Mouse (Mus musculus): ENCODE results near the gene Ccdc146. TPM values are rescaled to one million over a fixed set of nuclear protein-coding genes. Genes with fewer than 3 reads are reported as not detected.
"Not testable (repeated sequence)": the region's sequence is repeated elsewhere in the genome, so short reads cannot be mapped to it uniquely, and the experiment has no call there.

Gene Ccdc146
- polyA plus RNA-seq, 1 experiment, result not detected

DNA sequence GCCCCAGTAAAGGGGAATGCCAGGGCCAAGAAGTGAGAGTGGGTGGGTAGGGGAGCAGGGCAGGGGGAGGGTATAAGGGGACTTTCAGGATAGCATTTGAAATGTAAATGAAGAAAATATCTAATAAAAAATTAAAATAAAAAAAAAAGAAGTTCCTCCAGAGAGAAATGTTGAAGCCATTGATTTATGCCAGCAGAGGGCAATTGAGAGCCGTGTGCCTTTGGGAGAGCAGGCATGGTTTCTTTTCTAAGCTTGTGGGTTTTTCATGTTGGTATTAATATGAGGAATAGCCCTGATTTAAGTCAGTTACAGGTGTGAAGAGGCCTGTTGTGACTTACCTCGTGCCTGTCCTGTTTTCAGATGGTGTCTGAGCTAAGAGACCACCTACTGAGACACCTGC lies 146.8 kb downstream of the Ccdc146 start:
- DNase-seq (ENCODE audit: low read depth, low spot score), result not testable (repeated sequence)
- WGBS, result 46% methylated on average over 2 of the region's 2 CpGs

DNA sequence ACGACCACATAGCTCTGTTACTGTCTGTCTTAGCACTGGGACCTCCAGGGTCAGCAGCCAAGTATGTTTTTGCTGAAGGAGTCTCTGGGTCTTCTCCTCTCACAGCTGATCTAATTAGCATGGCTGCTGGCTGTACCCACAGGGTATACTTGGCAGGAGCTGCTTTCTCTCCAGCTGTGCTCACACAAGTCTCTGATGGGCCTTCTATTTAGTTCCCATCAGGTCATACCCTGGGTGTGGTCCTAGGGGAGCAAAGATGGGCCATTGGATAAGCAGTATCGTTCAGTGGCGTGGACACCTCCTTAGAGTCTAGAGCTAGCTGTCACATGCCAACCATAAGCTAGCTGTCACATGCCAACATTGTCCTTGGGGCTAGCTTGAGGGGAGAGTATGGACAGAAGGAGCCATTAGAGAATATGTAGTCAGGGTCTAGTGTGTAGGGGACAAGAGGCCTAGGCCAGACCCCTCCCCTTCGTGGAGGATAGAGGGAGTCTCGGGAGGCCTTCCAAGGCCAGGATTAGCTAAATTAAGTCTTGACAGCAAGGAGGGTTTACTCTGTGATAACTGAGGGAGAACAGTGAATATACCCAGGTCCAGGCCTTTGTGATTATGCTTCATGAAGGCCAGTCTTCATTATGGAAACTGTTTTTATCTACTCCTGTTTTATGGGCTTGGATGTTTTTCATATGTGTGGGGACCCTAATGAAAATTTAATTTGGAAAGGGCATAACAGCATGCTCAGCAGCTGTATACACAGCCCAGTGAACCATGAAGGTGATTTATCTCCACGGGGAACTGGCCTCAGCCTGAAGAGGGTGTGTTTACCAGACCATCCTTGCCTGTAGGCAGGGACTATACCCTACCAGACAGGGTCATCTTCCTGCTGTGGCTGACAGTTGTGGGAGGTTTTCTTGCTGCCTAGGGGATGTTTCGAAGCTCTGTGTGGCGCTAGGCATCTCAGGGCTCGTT lies 152.8 kb downstream of the Ccdc146 start:
- 61% methylated on average over 9 of the region's 9 CpGs for WGBS
- no peak for DNase-seq (ENCODE audit: low read depth, low spot score)

- WGBS, result 61% methylated on average over 4 of the region's 4 CpGs
- no peak for DNase-seq (ENCODE audit: low read depth, low spot score)
These were observed 153.7 kb downstream of the Ccdc146 start for GRCm38 (mm10) chr5:21270756-21271155.

DNA sequence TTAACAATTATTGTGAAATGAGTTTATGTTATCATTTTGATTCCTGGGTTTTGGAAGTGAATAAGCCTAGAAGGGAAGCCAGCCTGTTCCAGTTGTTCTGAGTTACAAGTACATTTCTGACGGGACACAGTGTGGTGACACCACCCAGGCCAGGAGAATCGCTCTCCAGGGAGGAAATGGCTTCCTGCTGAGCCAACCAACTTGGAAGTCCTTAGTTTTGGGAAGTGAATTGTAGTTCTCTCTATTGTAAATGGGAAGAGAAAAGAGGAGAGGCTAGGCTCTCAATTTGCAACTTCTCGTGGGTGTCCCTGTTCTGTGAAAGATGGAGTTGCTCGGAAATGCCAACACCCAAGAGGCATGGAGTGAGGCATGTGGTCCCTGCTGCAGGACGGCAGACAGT lies 155.0 kb downstream of the Ccdc146 start:
- DNase-seq (ENCODE audit: low read depth, low spot score), result no peak
- whole genome bisulfite sequencing, result 73% methylated on average over 5 of the region's 5 CpGs

DNA sequence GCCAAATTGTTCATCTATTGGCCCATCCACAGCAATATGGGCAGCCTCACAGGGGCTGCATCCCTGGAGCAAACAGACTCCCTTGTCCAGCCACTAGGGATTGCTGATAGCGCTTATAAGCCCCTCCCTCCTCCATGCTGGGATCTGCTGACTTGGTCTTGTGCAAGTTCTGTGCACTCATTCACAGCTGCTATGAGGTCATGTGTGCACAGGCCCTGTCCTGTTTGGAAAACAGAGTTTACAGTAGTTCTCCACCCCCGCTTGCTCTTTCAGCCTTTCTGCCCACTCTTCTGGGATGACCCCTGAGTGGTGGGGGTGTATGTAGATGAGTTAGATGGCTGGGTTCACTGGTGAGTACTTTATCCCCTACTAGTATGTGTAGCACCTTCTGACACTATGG lies 157.4 kb downstream of the Ccdc146 start:
- WGBS, result 68% methylated on average over 2 of the region's 2 CpGs

DNA sequence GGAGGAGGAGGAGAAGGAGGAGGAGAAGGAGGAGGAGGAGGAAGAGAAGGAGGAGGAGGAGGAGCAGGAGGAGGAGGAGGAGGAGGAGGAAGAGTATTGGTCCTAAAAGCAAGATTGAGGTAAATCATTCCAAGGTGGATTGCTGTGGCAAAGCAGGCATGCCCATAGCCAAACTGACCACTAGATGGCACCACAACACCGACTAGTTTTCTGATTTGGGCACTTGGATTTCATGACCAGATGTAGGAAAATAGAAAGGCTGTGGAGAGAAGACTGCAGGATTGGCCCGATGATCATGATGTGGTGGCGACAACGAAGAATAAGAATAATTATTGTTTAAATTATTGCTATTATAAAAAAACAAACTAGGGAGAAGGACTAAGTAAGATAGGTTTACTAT lies 159.4 kb downstream of the Ccdc146 start:
- peak; percentile 51 for DNase-seq (ENCODE audit: low read depth, low spot score)
- WGBS, result 7% methylated on average over 4 of the region's 4 CpGs

More for the DNA sequence above, 157.4 kb downstream of the Ccdc146 start:
- no peak for DNase-seq (ENCODE audit: low read depth, low spot score)

DNA sequence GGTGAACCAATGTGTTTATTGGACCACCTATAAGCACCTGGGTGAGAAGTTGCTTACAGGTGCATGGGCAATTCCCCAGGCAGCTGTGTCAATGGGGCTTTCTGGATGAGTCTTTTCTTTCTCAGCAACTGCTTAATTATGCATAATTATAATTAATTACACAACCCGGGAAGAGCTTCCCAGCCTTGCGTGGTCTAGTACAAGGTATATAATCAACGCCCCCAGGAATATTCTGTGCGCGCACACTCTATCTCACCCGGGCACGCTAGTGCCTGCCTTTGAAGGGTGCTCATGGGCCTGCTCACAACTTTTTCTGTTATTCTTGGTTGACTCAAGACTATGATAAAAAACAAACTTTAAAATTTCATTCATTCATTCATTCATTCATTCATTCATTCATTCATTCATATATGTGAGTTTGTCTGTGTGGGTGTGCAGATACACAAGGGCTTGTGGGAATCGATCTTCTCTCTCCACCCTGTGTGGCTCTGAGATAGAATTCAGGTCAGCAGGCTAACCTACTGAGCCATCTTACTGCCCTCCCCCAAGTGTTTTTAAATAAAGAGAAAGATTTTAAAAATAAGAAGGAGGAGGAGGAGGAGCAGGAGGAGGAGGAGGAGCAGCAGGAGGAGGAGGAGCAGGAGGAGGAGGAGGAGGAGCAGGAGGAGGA lies 160.0 kb downstream of the Ccdc146 start:
- 93% methylated on average over 8 of the region's 8 CpGs for WGBS
- no peak for DNase-seq (ENCODE audit: low read depth, low spot score)

DNA sequence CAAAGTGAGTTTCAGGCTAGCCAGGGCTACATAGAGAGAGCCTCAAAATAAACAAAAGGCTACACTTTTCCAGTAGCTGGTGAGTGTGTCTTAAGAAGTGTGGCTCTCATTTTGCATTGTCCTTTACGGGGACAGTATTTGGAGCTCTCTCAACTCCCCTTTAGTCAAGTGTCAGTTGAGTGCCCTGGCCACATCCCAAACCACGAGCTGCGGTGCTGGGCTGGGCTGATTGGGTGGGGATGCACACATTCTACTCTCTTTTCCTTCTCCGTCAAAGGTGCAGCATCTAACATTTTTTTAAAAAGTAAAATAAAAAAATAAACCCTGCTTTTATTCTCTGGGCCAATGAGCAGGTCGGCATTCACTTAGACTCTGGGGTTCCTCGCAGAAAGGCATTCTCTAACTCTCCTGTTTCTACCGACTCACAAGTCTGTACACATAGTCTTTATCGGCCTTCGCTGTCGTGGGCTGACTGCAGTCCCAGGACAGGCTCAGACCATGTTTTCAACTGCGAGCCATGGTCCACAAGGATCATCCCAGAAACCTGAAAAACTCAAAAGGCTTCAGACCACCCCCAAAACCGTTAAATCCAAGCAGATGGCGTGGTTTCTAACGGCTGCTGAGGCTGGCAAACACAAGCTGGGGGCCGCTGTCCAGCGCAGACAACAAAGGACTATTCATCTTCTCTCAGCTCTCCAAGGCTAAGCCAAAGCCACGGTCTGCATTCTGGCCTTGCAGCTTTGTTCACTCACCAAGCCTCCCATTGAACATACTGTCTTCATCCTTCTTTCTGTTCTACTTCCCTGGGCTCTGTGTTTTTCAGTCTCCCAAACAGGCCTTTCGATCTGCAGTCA lies 161.0 kb downstream of the Ccdc146 start:
- WGBS, result 51% methylated on average over 18 of the region's 18 CpGs
- no peak for DNase-seq (ENCODE audit: low read depth, low spot score)

DNA sequence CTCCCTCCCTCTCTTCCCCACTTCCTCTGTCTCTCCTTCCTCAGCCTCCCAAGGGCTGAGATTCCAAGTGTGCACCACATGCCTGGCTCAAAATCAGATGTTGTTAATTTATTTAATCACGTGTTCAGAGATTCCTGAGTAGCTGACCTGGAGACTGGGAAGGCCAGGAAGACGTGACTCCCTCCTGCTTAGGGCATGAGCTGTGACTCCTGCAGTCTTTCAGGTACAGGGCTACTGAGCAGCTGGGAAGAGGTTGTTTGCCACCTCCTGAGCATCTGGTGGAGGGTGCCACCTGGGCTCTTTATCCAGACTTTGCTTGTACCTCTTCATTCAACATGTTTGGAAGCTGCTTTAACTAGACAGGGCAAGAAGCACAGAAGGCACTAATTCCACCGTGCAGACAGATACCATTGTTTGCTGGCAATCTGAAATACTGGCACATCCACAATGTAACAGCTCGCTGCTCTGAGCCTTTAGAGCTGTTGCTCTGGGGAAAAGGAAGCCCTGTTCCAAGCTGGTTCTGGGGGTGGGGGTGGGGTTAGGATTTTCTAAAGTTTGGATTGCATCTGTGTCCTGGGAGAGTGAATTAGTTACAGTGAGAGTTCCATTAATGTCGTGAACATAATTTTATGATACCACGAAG lies 163.2 kb downstream of the Ccdc146 start:
- no peak for DNase-seq (ENCODE audit: low read depth, low spot score)
- 45% methylated on average over 6 of the region's 6 CpGs for WGBS

DNA sequence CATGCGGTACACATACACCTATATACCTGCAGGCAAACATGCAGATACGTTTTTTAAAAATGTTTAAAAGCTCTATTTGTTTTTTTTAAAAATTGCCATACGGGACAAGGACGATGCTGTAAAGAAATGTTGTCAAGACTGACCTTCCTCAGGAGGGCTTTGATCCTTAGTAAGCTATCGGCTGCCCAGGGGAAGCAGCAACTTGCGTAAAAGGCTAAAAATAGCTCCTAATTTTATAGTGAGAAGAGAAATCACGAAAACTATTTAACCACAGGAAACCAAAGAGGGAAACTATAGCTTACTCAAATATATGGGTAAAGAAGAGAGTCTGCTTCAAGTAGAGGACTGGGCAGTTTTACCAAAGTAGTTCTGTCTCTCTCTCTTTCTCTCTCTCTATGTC lies 163.7 kb downstream of the Ccdc146 start:
- WGBS, result 68% methylated on average over 7 of the region's 7 CpGs

GRCm38 (mm10) chr5:21257806-21258205 lies 166.7 kb downstream of the Ccdc146 start:
- DNase-seq (ENCODE audit: low read depth, low spot score), result no peak
- 44% methylated on average over 6 of the region's 6 CpGs for WGBS

More for the DNA sequence above, 163.7 kb downstream of the Ccdc146 start:
- no peak for DNase-seq (ENCODE audit: low read depth, low spot score)

GRCm38 (mm10) chr5:21257126-21257525 lies 167.4 kb downstream of the Ccdc146 start:
- no peak for DNase-seq (ENCODE audit: low read depth, low spot score)
- 72% methylated on average over 4 of the region's 4 CpGs for WGBS

DNA sequence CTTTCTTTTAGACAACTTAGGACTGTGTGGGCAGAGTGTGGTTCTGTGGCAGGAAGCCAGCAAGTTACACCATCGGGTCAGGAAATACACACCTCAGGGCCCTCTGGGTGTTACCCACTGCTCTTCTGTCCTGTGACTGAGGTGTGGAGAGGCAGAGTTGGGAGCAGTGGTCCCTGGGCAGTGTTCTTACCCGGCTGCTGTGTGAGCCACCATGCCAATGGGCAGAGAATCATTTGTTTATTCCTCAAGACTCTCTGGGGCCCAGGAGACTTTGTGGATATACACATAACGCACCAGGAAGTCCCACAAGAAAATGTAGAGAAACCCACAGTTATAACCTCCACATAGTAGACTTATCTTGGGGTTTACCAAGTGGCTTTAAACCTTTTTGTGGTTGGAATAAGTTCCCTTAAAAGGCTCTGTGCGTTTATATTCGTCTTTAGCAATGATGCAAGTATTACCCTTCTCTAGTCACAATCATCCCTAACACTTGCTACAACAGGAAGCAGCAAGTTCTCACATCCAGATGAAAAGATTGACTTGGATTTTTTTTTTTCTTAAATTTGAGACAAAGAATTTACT lies 168.8 kb downstream of the Ccdc146 start:
- no peak for DNase-seq (ENCODE audit: low read depth, low spot score)
- WGBS, result 76% methylated on average over 5 of the region's 5 CpGs

DNA sequence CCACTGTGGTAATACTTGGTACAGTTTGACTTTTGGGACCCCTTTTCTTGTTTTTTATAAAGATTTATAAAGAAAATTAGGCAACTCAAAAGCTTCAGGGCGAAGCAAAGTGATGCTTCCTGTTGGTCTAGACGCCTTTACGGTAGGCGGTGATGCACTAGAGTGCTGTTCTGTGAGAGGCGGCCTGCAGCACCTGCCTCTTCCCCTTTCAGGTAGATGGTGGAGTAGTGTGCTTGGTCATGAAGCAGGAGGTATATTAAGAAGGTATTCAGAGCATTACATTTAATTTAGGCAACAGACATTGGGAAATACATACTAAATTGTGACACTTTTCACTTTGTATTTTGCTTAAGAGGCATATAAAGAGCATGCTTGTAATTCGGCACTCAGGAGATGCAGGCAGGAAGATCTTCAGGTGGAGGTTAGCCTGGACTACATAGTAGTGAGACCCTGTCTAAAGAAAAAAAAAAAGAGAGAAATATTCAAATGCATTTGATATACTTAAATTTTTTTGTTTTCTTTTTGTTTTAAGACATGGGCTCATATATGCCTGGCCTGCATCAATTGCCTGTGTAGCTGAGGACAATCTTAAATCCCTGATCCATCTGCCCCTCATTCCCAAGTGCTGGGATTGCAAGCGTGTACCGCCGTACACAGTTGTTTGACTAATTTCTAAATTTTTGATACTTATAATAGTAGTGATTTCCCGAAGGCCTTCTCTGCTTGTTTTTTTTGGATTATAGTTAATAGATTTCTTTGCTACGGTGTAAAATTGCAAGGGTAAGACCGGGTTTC lies 169.5 kb downstream of the Ccdc146 start:
- DNase-seq (ENCODE audit: low read depth, low spot score), result no peak
- 89% methylated on average over 12 of the region's 12 CpGs for WGBS

DNA sequence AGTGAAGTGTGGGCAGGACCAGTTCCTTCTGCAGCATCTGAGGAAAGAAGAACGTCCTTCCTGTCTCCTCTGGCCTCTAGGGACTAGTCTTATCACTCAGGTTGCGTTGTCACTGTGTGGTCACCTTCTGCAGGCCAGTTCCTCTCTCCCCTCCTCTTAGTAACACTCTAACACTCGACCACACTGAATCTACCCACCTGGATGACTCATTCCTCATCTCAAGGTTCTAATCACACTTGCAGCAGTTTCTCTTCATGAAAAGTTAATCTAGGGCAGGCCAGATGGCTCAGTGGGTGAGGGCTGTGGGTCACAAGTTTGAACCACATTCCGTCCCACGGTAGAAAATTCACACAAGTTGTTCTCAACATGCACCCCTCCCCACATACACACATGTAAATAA lies 175.6 kb downstream of the Ccdc146 start:
- WGBS, result 66% methylated on average over 5 of the region's 5 CpGs
- DNase-seq (ENCODE audit: low read depth, low spot score), result no peak

DNA sequence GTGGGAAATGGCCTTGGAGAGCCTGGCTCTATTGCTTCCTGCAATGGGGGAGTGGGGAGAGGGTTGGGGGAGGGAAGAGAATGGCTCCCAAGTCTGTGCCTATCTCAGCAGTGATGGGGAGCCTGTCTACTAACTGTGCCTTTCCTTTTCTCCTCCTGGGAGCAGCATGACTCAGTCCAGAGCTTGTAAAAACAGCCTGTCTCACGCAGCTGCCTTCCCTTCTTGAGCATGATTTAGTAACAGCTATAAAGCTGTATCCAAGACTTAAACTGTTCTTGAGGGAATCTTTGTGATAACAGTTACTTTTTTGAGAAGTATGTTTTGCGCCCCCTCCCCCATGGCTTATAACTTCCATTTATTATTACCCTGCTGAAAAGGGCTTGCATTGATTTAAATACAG lies 176.6 kb downstream of the Ccdc146 start:
- no peak for DNase-seq (ENCODE audit: low read depth, low spot score)
- WGBS, result 41% methylated on average over 2 of the region's 2 CpGs

DNA sequence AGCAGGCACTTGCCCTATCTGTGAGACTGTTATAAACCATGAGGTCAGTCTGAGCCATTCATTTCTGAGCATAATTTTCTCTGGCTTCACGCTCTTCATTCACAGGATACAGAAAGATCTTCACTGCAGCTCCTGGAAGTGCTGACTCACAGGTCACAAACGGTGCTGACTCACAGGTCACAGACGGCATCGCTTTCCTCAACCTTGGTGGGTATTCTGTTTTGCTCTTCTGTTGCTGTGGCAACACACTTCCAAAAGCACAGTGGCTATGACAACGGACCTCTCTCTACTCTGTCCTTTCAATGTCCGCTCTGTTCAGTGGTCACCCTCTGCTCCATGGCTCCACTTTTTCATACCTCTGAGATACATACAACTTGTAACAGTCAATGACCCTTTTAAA lies 177.7 kb downstream of the Ccdc146 start:
- no peak for DNase-seq (ENCODE audit: low read depth, low spot score)
- WGBS, result 75% methylated on average over 6 of the region's 6 CpGs

GRCm38 (mm10) chr5:21245241-21245640 lies 179.2 kb downstream of the Ccdc146 start:
- WGBS, result 79% methylated on average over 1 of the region's 1 CpGs
- DNase-seq (ENCODE audit: low read depth, low spot score), result no peak
